Mouse (Mus musculus) hindbrain, embryonic 13.5 days (tissue): ENCODE data around the gene Zfp821. TPM values are rescaled to one million over a fixed set of nuclear protein-coding genes. Genes with fewer than 3 reads are reported as not detected.

Source experiments
- ATAC-seq: fragments of 200-750 bp; cut with Nextera tagmentation; 2 replicates; pipeline ENCODE4 v1.8.0; 2017; ENCODE audit warnings: moderate TSS enrichment; ENCODE audit not compliant: low FRiP score
- H3K27ac ChIP-seq: fragments of 300-500 bp; sonication (generic); 2 replicates; pipeline ENCODE4 v1.5.1; 2015; ENCODE audit warnings: inconsistent platforms, mild to moderate bottlenecking, moderate library complexity
- H3K27me3 ChIP-seq: fragments of 300-500 bp; sonication (generic); 2 replicates; pipeline ENCODE4 v1.6.1; 2015; ENCODE audit warnings: mild to moderate bottlenecking, inconsistent platforms
- H3K36me3 ChIP-seq: fragments of 300-500 bp; sonication (generic); 2 replicates; pipeline ENCODE4 v1.6.1; 2015; ENCODE audit warnings: mild to moderate bottlenecking, inconsistent platforms
- H3K4me1 ChIP-seq: fragments of 300-500 bp; sonication (generic); replicated peaks from 2 replicates; pipeline ENCODE4 v1.6.1; 2015; ENCODE audit warnings: inconsistent platforms
- H3K4me2 ChIP-seq: fragments of 300-500 bp; sonication (generic); 2 replicates; pipeline ENCODE4 v1.6.1; 2015; ENCODE audit warnings: inconsistent platforms, mild to moderate bottlenecking, moderate library complexity
- H3K4me3 ChIP-seq: fragments of 300-500 bp; sonication (generic); 2 replicates; pipeline ENCODE4 v1.5.1; 2015; ENCODE audit warnings: mild to moderate bottlenecking, inconsistent platforms
- H3K9ac ChIP-seq: fragments of 300-500 bp; sonication (generic); 2 replicates; pipeline ENCODE4 v1.6.1; 2015; ENCODE audit warnings: mild to moderate bottlenecking, inconsistent platforms
- H3K9me3 ChIP-seq: fragments of 300-500 bp; sonication (generic); 2 replicates; pipeline ENCODE4 v1.6.1; 2016; ENCODE audit warnings: inconsistent platforms
- WGBS: fragments of 180-500 bp; shearing (Covaris S2); methylation state at CpG from one replicate; pipeline ENCODE4 v1.1.7; 2015; 5-methylcytosine and 5-hydroxymethylcytosine counted together
- polyA plus RNA-seq: library from polyadenylated mRNA; unstranded; fragments of >200 nt; fragmentation: Nextera tagmentation; extraction: Ambion mirVana; gene quantifications from 2 replicates; pipeline ENCODE4 v1.2.1, GENCODE M21; 2015

Gene Zfp821
- polyA plus RNA-seq, 1 experiment from 2014 or later: 77.0 TPM

- Histone ChIP-seq H3K9me3 (peaks cover 7% of the 10 kb centered on the region; the same call in 1 of the 2 replicates), H3K36me3 (no peaks in the 10 kb centered on the region), H3K27me3 (no peaks in the 10 kb centered on the region), H3K4me3 (no peak overlapping the region), H3K27ac (no peak overlapping the region), H3K9ac (no peak overlapping the region), H3K4me2 (no peak overlapping the region), H3K4me1 (no peaks in the 10 kb centered on the region)
- WGBS: 52% methylated on average over 1 of the region's 1 CpGs
- ATAC-seq: no peak
Measured at GRCm38 (mm10) chr8:109760221-109760620, 54.9 kb downstream of the Zfp821 start.

- Histone ChIP-seq H3K4me3 (no peak overlapping the region), H3K4me1 (no peaks in the 10 kb centered on the region), H3K9ac (no peak overlapping the region), H3K27me3 (no peaks in the 10 kb centered on the region), H3K4me2 (no peak overlapping the region), H3K9me3 (peaks cover 7% of the 10 kb centered on the region; the same call in 1 of the 2 replicates), H3K36me3 (no peaks in the 10 kb centered on the region), H3K27ac (no peak overlapping the region)
- no peak for ATAC-seq
- 91% methylated on average over 6 of the region's 6 CpGs for WGBS
Measured at GRCm38 (mm10) chr8:109764031-109764430, 58.7 kb downstream of the Zfp821 start.

- Histone ChIP-seq H3K4me2 (no peak overlapping the region), H3K9ac (no peak overlapping the region), H3K4me3 (no peak overlapping the region), H3K27ac (no peak overlapping the region), H3K4me1 (no peaks in the 10 kb centered on the region), H3K27me3 (no peaks in the 10 kb centered on the region), H3K9me3 (peaks cover 7% of the 10 kb centered on the region; the same call in 1 of the 2 replicates), H3K36me3 (no peaks in the 10 kb centered on the region)
- no peak for ATAC-seq
- WGBS: 78% methylated on average over 7 of the region's 7 CpGs
Measured at GRCm38 (mm10) chr8:109766081-109766480, 60.7 kb downstream of the Zfp821 start.

DNA sequence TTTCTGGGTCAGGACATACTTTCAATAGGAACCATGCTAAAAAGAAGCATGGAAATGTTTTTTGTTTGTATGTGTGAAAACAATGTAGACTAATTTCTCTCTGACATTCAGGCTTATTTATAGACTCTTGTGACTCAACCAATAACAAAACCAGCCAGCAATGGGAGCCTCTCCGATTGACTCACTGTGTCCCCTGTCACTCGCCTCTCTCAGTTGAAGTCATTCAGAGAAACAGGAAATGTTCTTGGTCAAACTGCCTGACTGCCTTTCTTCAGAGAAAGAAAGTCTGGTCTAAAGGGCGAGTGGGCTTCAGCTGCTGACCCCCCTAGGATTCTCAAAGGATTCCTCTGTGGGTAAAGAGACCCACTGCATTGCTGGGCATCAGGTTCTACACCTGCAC is 67.8 kb downstream of the Zfp821 start:
- no peak overlapping the region for H3K9ac ChIP-seq
- H3K4me3 ChIP-seq: no peak overlapping the region
- no peak overlapping the region for H3K4me2 ChIP-seq
- ATAC-seq: no peak
- no peak overlapping the region for H3K27ac ChIP-seq
- peaks cover 3% of the 10 kb centered on the region; the same call in 1 of the 2 replicates for H3K4me1 ChIP-seq
- no peaks in the 10 kb centered on the region for H3K36me3 ChIP-seq
- WGBS: 49% methylated on average over 3 of the region's 3 CpGs
- no peaks in the 10 kb centered on the region for H3K9me3 ChIP-seq
- H3K27me3 ChIP-seq: peaks cover 34% of the 10 kb centered on the region

Other genes starting within 250 kb of the Zfp821 start
- 2.4 and 3.4 TPM in 2 replicates for gene Pmfbp1, start 211.5 kb upstream of the Zfp821 start, polyA plus RNA-seq
- gene Dhx38, start 139.7 kb upstream of the Zfp821 start, polyA plus RNA-seq: 17.7 and 18.4 TPM in 2 replicates
- gene Txnl4b, start 139.7 kb upstream of the Zfp821 start, polyA plus RNA-seq: 30.8 and 32.4 TPM in 2 replicates
- 0.29 and 0.70 TPM in 2 replicates for gene Hp, start 126.4 kb upstream of the Zfp821 start, polyA plus RNA-seq
- gene Dhodh, start 96.9 kb upstream of the Zfp821 start, polyA plus RNA-seq: 31.5 and 33.4 TPM in 2 replicates
- 0.12 TPM in 2 replicates for gene Pkd1l3, start 91.0 kb upstream of the Zfp821 start, polyA plus RNA-seq
- gene Ist1, start 12.3 kb upstream of the Zfp821 start, polyA plus RNA-seq: 180 and 182 TPM in 2 replicates
- 3.8 and 4.4 TPM in 2 replicates for gene Atxn1l, start 32.2 kb downstream of the Zfp821 start, polyA plus RNA-seq
- 49.7 and 51.4 TPM in 2 replicates for gene Ap1g1, start 73.0 kb downstream of the Zfp821 start, polyA plus RNA-seq
- gene Phlpp2, start 163.0 kb downstream of the Zfp821 start, polyA plus RNA-seq: 3.8 and 4.1 TPM in 2 replicates